Mouse (Mus musculus) right cerebral cortex, adult 2 months (tissue): ENCODE results near the gene Taldo1.
A peak's percentile ranks its signal among the peaks of the same experiment; 100 is the strongest.

Experiments
- DNase-seq, 2 experiments: peaks; one replicate each; pipeline ENCODE4 v3.0.0; 2021 to 2022; ENCODE audit warnings: low spot score in 2 of 2

The Taldo1 gene

GRCm38 (mm10) chr7:141423811-141424210 lies 31.8 kb downstream of the Taldo1 start:
- DNase-seq, result no peak

- DNase-seq, result no peak
Observed at GRCm38 (mm10) chr7:141426948-141427730, 35.1 kb downstream of the Taldo1 start.

- no peak for DNase-seq
Observed at GRCm38 (mm10) chr7:141428701-141429100, 36.7 kb downstream of the Taldo1 start.

GRCm38 (mm10) chr7:141429310-141429709 lies 37.3 kb downstream of the Taldo1 start, which contains the start of gene Cend1:
Cend1 (minus strand) TSS chr7:141429491.
- DNase-seq, result peak; percentile 92 to 93

- no peak for DNase-seq
Observed at GRCm38 (mm10) chr7:141429840-141430584, 38.0 kb downstream of the Taldo1 start.

GRCm38 (mm10) chr7:141430585-141431240 lies 38.7 kb downstream of the Taldo1 start:
- DNase-seq, result no peak

GRCm38 (mm10) chr7:141431434-141432185 lies 39.6 kb downstream of the Taldo1 start:
- DNase-seq, result no peak

- no peak for DNase-seq
Observed at GRCm38 (mm10) chr7:141432186-141432611, 40.2 kb downstream of the Taldo1 start.

- DNase-seq, result no peak
Observed at GRCm38 (mm10) chr7:141432741-141433516, 40.9 kb downstream of the Taldo1 start.

GRCm38 (mm10) chr7:141433517-141434400 lies 41.8 kb downstream of the Taldo1 start:
- DNase-seq, result no peak

GRCm38 (mm10) chr7:141434464-141434863 lies 42.5 kb downstream of the Taldo1 start:
- DNase-seq, result peak; percentile 70 to 84

GRCm38 (mm10) chr7:141435129-141435855 lies 43.3 kb downstream of the Taldo1 start:
- peak; percentile 58 for DNase-seq

- DNase-seq, result no peak
Observed at GRCm38 (mm10) chr7:141435856-141436522, 44.0 kb downstream of the Taldo1 start.

GRCm38 (mm10) chr7:141436523-141436892 lies 44.5 kb downstream of the Taldo1 start:
- no peak for DNase-seq

GRCm38 (mm10) chr7:141437178-141438120 lies 45.5 kb downstream of the Taldo1 start, which contains the start of gene Slc25a22:
Slc25a22 (minus strand) TSS chr7:141437892.
- peak; percentile 81 to 88 for DNase-seq

- no peak for DNase-seq
Observed at GRCm38 (mm10) chr7:141438201-141438968, 46.4 kb downstream of the Taldo1 start.
